Mouse (Mus musculus) heart, embryonic 12.5 days (tissue): ENCODE measurements at regions not wholly inside any gene's neighbourhood (a gene's known extent, or its start where the extent isn't known, plus 50 kb on each side); places are given as distances from the start of the nearest gene placed in this dataset.
"Not testable (repeated sequence)": the region's sequence is repeated elsewhere in the genome, so short reads cannot be mapped to it uniquely, and the experiment has no call there.

Experiments
- ATAC-seq: fragments of 200-750 bp; cut with Nextera tagmentation; 2 replicates; pipeline ENCODE4 v1.8.0; 2017; ENCODE audit warnings: moderate TSS enrichment, moderate library complexity; ENCODE audit not compliant: insufficient number of reproducible peaks, low FRiP score
- H3K27ac ChIP-seq: fragments of 300-500 bp; sonication (generic); 2 replicates; pipeline ENCODE4 v1.5.1; 2016; ENCODE audit warnings: mild to moderate bottlenecking, moderate library complexity; ENCODE audit not compliant: poor library complexity, severe bottlenecking
- H3K27me3 ChIP-seq: fragments of 300-500 bp; sonication (generic); replicated peaks from 2 replicates; pipeline ENCODE4 v1.6.1; 2016; ENCODE audit warnings: mild to moderate bottlenecking, moderate library complexity
- H3K36me3 ChIP-seq: fragments of 300-500 bp; sonication (generic); 2 replicates; pipeline ENCODE4 v1.6.1; 2016; ENCODE audit warnings: mild to moderate bottlenecking, moderate library complexity
- H3K4me1 ChIP-seq: fragments of 300-500 bp; sonication (generic); replicated peaks from 2 replicates; pipeline ENCODE4 v1.6.1; 2016; ENCODE audit warnings: mild to moderate bottlenecking
- H3K4me2 ChIP-seq: fragments of 300-500 bp; sonication (generic); 2 replicates; pipeline ENCODE4 v1.6.1; 2016; ENCODE audit warnings: mild to moderate bottlenecking, moderate library complexity
- H3K4me3 ChIP-seq: fragments of 300-500 bp; sonication (generic); 2 replicates; pipeline ENCODE4 v1.5.1; 2016; ENCODE audit warnings: mild to moderate bottlenecking
- H3K9ac ChIP-seq: fragments of 300-500 bp; sonication (generic); 2 replicates; pipeline ENCODE4 v1.6.1; 2016; ENCODE audit warnings: mild to moderate bottlenecking, moderate library complexity
- H3K9me3 ChIP-seq: fragments of 300-500 bp; sonication (generic); replicated peaks from 2 replicates; pipeline ENCODE4 v1.6.1; 2016; ENCODE audit warnings: mild to moderate bottlenecking, moderate library complexity
- WGBS: fragments of 180-500 bp; shearing (Covaris S2); methylation state at CpG from one replicate; pipeline ENCODE4 v1.1.7; 2016; 5-methylcytosine and 5-hydroxymethylcytosine counted together

GRCm38 (mm10) chr17:17293932-17294534, 80.1 kb upstream of the Riok2 start:
- H3K9me3 ChIP-seq, H3K27me3 ChIP-seq, H3K36me3 ChIP-seq, H3K4me1 ChIP-seq: not testable (repeated sequence)
- peak overlapping the region; percentile 62 for H3K4me3 ChIP-seq
- peak overlapping the region; percentile 54; the same call in 1 of the 2 replicates for H3K27ac ChIP-seq
- ATAC-seq: peak; percentile 99
- H3K9ac ChIP-seq: peak overlapping the region; percentile 41; the same call in 1 of the 2 replicates
- peak overlapping the region; percentile 44 for H3K4me2 ChIP-seq
- WGBS: under 1% methylated on average over 13 of the region's 13 CpGs

- H3K4me3 ChIP-seq: peak overlapping the region; percentile 25; the same call in 1 of the 2 replicates
- ATAC-seq: not testable (repeated sequence)
Measured at GRCm38 (mm10) chr17:17295037-17295436, 79.1 kb upstream of the Riok2 start.

GRCm38 (mm10) chr17:17303496-17303895, 70.6 kb upstream of the Riok2 start:
- not testable (repeated sequence) for H3K4me2 ChIP-seq, H3K27me3 ChIP-seq, H3K36me3 ChIP-seq, H3K27ac ChIP-seq, H3K9ac ChIP-seq, H3K4me1 ChIP-seq, ATAC-seq, H3K4me3 ChIP-seq, H3K9me3 ChIP-seq
- 89% methylated on average over 10 of the region's 10 CpGs for WGBS

More at GRCm38 (mm10) chr17:17295037-17295436, 79.1 kb upstream of the Riok2 start:
- not testable (repeated sequence) for H3K36me3 ChIP-seq, H3K9ac ChIP-seq, H3K27me3 ChIP-seq, H3K9me3 ChIP-seq, H3K27ac ChIP-seq, H3K4me1 ChIP-seq
- peak overlapping the region; percentile 39; the same call in 1 of the 2 replicates for H3K4me2 ChIP-seq
- WGBS: 3% methylated on average over 1 of the region's 1 CpGs
